Comparison of ENCODE assay signal across 17 mouse cellular contexts in the genomic region with DNA sequence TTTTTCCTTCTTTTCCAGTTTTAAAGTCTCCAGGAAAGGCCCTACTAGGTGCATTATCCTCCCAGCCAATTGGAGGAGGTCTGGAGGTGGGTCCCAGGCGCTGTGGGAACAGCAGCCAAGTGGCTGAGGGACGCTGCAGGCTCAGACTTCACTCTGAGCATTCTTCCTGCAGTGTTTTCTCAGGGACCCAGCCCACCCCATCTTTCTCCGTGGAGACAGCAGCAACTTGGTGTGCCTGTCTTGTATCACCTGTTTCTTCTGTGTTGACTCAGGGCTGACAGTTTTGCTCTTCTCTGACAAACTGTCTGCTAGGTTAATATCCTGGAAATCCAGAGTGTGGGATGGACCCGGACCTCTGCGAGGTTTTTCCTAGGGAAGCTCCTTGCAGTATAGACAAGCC.
"Had no signal": no experiment of that assay in that cellular context is flagged by ENCODE, and none has a peak within 500 bp of the region (broad histone marks: within the 10 kb centered on the region; RNA-seq: fewer than 3 reads in every experiment).

No protein-coding gene starts in this region.

- H3K36me3 ChIP-seq: neural tube, embryonic 12.5 days; neural tube, embryonic 13.5 days; neural tube, embryonic 15.5 days; stomach, embryonic 15.5 days had no signal

- DNase-seq: retina, postnatal 1 day; right cerebral cortex, adult 18-20 months; right cerebral cortex, postnatal 14 days; right cerebral cortex, postnatal 25 days; right cerebral cortex, postnatal 4 days; spleen, adult 18-20 months; thymus, adult 18-20 months; thymus, adult 2 months; thymus, postnatal 14 days; thymus, postnatal 25 days; thymus, postnatal 36 days; thymus, postnatal 4 days had no signal

- H3K4me1 ChIP-seq: stomach, embryonic 15.5 days had no signal

- H3K9me3 ChIP-seq: neural tube, embryonic 12.5 days; neural tube, embryonic 13.5 days; neural tube, embryonic 15.5 days; stomach, embryonic 15.5 days had no signal

- H3K9ac ChIP-seq: neural tube, embryonic 12.5 days; neural tube, embryonic 13.5 days; neural tube, embryonic 15.5 days; stomach, embryonic 15.5 days had no signal

- H3K27ac ChIP-seq: neural tube, embryonic 12.5 days; neural tube, embryonic 13.5 days; neural tube, embryonic 15.5 days; stomach, embryonic 15.5 days; stomach, postnatal 0 days had no signal

- H3K4me2 ChIP-seq: neural tube, embryonic 12.5 days; neural tube, embryonic 13.5 days; neural tube, embryonic 15.5 days; stomach, embryonic 15.5 days had no signal

- H3K4me3 ChIP-seq: neural tube, embryonic 12.5 days; neural tube, embryonic 13.5 days; neural tube, embryonic 15.5 days; stomach, embryonic 15.5 days had no signal
